Mouse (Mus musculus) small intestine, adult 2 months (tissue): ENCODE measurements around the gene Ier5l. TPM values are rescaled to one million over a fixed set of nuclear protein-coding genes. Genes with fewer than 3 reads are reported as not detected.
A peak's percentile ranks its signal among the peaks of the same experiment; 100 is the strongest.

Experiments
- H3K27ac ChIP-seq: fragments of 200-500 bp; 2 replicates; pipeline ENCODE4 v1.5.1; 2012; ENCODE audit warnings: low read depth, low read length, control low read depth, inconsistent platforms; ENCODE audit not compliant: insufficient read depth
- H3K27me3 ChIP-seq: fragments of 200-500 bp; 2 replicates; pipeline ENCODE4 v1.6.1; 2012; ENCODE audit warnings: mild to moderate bottlenecking, moderate library complexity, low read length, inconsistent platforms; ENCODE audit not compliant: control insufficient read depth, insufficient read depth
- H3K36me3 ChIP-seq: fragments of 200-500 bp; 2 replicates; pipeline ENCODE4 v1.6.1; 2012; ENCODE audit warnings: mild to moderate bottlenecking, low read length, control low read depth, inconsistent platforms; ENCODE audit not compliant: control insufficient read depth, insufficient read depth
- H3K4me1 ChIP-seq: fragments of 200-500 bp; 2 replicates; pipeline ENCODE4 v1.6.1; 2012; ENCODE audit warnings: low read length, inconsistent platforms, mixed read lengths; ENCODE audit not compliant: control insufficient read depth, insufficient read depth, insufficient read length
- H3K4me3 ChIP-seq: fragments of 200-500 bp; 2 replicates; pipeline ENCODE4 v1.5.1; 2012; ENCODE audit warnings: low read depth, mild to moderate bottlenecking, control low read depth, inconsistent platforms, low read length, moderate library complexity
- CTCF ChIP-seq: fragments of 200-500 bp; IDR thresholded peaks from 2 replicates; pipeline ENCODE4 v1.5.1; 2012; ENCODE audit warnings: low read depth, mild to moderate bottlenecking, control low read depth, inconsistent platforms, low read length, moderate library complexity, mixed read lengths; ENCODE audit not compliant: insufficient replicate concordance, insufficient read length; ENCODE audit errors: extremely low read depth
- POLR2A ChIP-seq: fragments of 200-500 bp; IDR thresholded peaks from 2 replicates; pipeline ENCODE4 v1.6.1; 2012; ENCODE audit warnings: low read depth, mild to moderate bottlenecking, control low read depth, inconsistent platforms, low read length, moderate library complexity
- WGBS: fragments of 180-500 bp; shearing (Covaris S2); methylation state at CpG from one replicate; pipeline ENCODE4 v1.1.7; 2018; 5-methylcytosine and 5-hydroxymethylcytosine counted together
- polyA plus RNA-seq: library from polyadenylated mRNA; depleted of rRNA; stranded (reverse); fragments of >200 nt; gene quantifications from 2 replicates; pipeline ENCODE4 v1.2.3, GENCODE M21; 2012

The Ier5l gene
- polyA plus RNA-seq, 1 experiment = 13.4 TPM

DNA sequence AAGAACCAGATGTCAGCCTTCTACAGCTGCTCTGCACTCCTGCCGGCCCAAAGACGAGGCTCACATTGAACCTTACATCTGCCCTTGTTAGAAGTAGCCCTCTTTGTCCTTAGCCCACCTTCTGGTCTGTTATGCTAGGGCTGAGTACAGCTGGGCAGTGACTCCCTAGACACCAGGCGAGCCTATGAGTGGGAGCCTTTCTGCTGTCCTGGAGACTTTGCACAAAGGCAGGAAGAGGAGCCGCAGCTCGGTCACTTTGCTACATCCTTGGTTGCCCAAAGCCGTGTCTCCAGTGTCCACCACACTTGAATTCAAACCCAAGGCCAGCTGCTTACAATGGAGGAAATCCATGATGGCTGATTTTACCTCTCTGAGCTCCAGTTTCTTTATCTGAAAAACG lies 25.6 kb downstream of the Ier5l start:
- no peak overlapping the region for H3K27ac ChIP-seq
- H3K27me3 ChIP-seq = no peaks in the 10 kb centered on the region
- H3K4me1 ChIP-seq = 0 out of 2 replicates have a peak, but pooled peaks cover 2% of the 10 kb centered on the region
- WGBS = 92% methylated on average over 7 of the region's 7 CpGs
- peaks cover 23% of the 10 kb centered on the region for H3K36me3 ChIP-seq
- no peak overlapping the region for H3K4me3 ChIP-seq
- TF ChIP-seq POLR2A (no peak), CTCF (no peak)

DNA sequence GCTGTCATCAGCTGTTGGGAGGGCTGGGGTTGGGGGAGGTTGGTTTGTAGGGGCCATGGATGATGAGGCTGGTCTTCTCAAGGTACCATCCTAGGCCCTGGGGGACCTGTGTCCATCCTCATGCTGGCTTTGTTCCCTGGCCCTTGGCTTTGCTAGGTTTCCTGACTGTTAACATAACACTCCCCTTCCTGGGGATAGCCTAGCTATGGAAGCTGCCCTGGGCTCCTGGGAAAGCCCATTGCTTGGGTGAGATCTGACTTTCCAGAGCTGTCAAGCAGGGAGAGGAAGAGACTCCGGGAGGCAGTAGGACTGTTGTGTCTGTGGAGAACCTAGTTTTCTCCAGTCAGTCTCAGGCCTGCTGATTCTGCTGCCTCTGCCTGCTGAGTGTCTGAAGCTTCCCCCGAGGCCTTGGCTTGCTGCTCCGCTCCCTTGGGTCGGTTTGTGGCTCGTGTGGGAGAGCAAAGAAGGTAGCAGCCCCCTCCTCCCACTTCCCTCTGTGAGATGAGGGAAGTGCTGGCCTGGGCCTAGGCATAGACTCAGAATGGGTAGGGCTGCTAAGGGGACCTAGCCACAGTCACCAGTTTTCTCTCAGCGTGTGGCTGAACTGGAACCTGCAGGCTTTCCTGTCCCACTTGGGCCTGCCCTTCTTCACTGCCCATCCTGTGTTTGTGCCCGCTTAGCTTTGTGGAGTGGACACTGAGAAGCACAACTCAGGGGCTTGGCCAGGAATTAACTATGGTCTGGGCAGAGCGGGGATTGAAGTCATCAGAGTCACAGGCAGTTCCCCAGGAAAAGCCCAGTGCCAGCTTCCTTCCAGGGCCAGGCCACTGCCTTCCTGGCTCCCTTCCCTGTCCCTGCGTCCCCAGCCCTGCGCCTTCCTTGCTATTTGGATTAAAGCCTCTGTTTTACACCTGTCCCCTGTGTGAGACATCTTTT lies 26.9 kb downstream of the Ier5l start:
- no peak for TF ChIP-seq CTCF
- 82% methylated on average over 10 of the region's 10 CpGs for WGBS
- peaks cover 25% of the 10 kb centered on the region for H3K36me3 ChIP-seq

DNA sequence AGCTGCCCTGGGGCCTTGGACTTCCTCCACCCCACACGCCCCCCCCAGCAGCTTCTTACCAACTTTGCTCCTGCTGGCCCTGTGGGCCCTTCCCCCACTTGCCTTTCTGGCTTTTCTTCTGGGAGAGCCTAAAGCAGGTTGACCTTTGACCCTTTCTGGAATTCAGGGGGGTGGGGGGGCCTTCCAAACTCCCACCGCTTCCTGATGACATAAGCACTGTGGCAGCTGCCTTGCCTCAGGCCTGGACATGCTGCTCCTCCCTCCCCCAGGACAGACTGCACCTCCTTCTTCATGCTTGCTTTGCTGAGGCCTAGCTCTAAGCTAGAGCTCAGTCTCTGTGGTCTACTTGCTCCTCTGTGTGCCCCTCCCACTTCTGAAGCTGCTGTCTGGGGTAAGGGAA lies 28.7 kb downstream of the Ier5l start:
- Histone ChIP-seq H3K27ac (0 out of 2 replicates have a peak overlapping the region, but pooled peaks have one; percentile 3), H3K36me3 (peaks cover 25% of the 10 kb centered on the region), H3K4me3 (no peak overlapping the region), H3K4me1 (peaks cover 18% of the 10 kb centered on the region), H3K27me3 (no peaks in the 10 kb centered on the region)
- TF ChIP-seq CTCF (no peak), POLR2A (no peak)
- WGBS = 86% methylated on average over 2 of the region's 2 CpGs

More for the DNA sequence above, 26.9 kb downstream of the Ier5l start:
- Histone ChIP-seq H3K27ac (peak overlapping the region; percentile 31; the same call in 1 of the 2 replicates), H3K27me3 (no peaks in the 10 kb centered on the region), H3K4me1 (peaks cover 8% of the 10 kb centered on the region), H3K4me3 (no peak overlapping the region)

DNA sequence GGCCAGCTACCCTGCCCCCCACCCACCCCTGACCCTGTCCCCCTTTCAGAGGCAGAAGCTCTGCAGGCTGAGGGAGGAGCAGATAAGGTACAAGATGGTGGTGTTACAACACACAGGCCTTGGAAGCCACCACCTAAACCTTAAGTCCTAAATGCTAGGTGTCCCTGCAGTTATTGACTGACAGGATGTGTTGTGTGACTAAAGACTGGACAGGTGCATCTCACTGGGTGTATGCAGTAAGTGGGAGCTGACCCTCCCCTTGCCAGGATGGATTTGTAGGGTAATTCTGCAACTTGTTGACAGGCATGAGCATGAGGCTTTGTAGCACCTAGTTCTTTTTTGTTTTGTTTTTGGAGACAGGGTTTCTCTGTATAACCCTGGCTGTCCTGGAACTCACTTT lies 29.6 kb downstream of the Ier5l start:
- H3K27me3 ChIP-seq = no peaks in the 10 kb centered on the region
- H3K27ac ChIP-seq = no peak overlapping the region
- H3K4me3 ChIP-seq = no peak overlapping the region
- no peak for TF ChIP-seq CTCF
- TF ChIP-seq POLR2A = no peak
- H3K36me3 ChIP-seq = peaks cover 31% of the 10 kb centered on the region
- peaks cover 18% of the 10 kb centered on the region for H3K4me1 ChIP-seq

DNA sequence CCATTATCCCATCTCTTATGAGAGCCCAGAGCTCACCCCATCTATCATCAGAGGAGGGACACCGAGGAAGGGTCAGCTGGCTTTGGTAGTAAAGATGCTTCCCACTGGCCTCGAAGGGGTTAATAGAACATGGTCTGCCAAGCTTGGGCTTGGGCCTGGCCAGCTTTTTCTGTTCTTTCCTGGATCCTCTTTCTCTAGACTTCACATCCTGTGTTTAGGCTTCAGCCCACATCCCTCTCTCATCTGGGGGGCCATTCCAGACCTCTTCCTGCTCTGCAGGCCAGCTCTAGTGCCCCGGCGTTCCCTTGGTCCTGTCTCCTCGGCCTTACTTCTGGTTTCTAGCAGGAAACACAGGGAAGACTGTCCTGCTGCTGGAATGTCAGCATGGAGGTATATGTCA lies 30.0 kb downstream of the Ier5l start:
- Histone ChIP-seq H3K4me1 (peaks cover 18% of the 10 kb centered on the region), H3K4me3 (no peak overlapping the region), H3K27me3 (no peaks in the 10 kb centered on the region), H3K27ac (no peak overlapping the region), H3K36me3 (peaks cover 35% of the 10 kb centered on the region)
- WGBS = 74% methylated on average over 5 of the region's 5 CpGs
- TF ChIP-seq CTCF = no peak
- TF ChIP-seq POLR2A = no peak

DNA sequence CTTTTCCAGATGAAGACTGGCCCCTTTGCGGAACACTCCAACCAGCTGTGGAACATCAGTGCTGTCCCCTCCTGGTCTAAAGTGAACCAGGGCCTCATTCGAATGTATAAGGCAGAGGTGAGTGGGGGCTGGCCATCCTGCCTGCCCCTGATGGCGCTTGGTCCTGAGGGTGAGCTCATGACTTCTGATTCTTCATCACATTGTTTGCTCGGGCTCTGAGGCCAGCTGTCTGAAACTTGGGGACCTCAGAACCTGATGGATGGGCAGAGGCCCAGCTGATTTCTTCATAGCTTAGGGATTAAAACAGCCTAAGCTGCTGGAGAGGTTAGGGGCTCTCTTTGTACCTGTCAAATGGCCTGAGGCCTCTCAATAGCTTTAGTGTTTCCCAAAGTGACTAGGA lies 30.7 kb downstream of the Ier5l start:
- Histone ChIP-seq H3K27me3 (no peaks in the 10 kb centered on the region), H3K4me1 (peaks cover 18% of the 10 kb centered on the region), H3K27ac (peak overlapping the region; percentile 95), H3K36me3 (peaks cover 39% of the 10 kb centered on the region), H3K4me3 (no peak overlapping the region)
- 78% methylated on average over 4 of the region's 4 CpGs for WGBS
- TF ChIP-seq POLR2A (no peak), CTCF (no peak)

DNA sequence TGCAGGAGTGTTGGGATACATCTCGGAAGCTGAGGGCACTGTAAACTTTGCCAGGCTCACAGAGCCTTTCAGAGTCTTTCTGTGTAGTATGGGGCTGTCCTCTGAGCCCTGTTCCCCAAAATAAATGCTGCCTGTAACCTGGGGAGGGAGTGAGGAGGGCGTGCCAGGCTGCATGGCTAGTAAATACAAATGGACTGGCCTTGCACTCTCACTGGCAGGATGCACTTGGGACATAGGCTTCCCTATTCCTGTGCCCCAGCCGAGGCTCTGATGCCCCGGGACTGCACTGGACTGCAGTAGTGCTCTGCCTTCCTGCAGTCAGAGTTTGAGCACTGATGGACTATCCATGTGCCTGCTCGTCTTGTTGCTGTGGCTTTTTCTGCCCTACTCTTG lies 31.5 kb downstream of the Ier5l start:
- Histone ChIP-seq H3K27ac (peak overlapping the region; percentile 95), H3K4me3 (peak overlapping the region; percentile 54), H3K4me1 (peaks cover 18% of the 10 kb centered on the region), H3K36me3 (peaks cover 47% of the 10 kb centered on the region), H3K27me3 (no peaks in the 10 kb centered on the region)
- 69% methylated on average over 5 of the region's 5 CpGs for WGBS
- no peak for TF ChIP-seq CTCF
- TF ChIP-seq POLR2A = no peak
